Mouse (Mus musculus) right cerebral cortex, adult 2 months (tissue): ENCODE measurements around the gene Btbd17.

Experiments
- DNase-seq, 2 experiments: peaks; one replicate each; pipeline ENCODE4 v3.0.0; 2021 to 2022; ENCODE audit warnings: low spot score in 2 of 2

Btbd17 gene

GRCm38 (mm10) chr11:114764820-114765818 lies 30.6 kb downstream of the Btbd17 start, which contains the start of gene Kif19a:
Gene Kif19a, plus strand, starts transcription at chr11:114765388.
- DNase-seq: peak in 1 of 2 experiments; percentile 26

GRCm38 (mm10) chr11:114747564-114748138 lies 48.1 kb downstream of the Btbd17 start:
- no peak for DNase-seq

DNA sequence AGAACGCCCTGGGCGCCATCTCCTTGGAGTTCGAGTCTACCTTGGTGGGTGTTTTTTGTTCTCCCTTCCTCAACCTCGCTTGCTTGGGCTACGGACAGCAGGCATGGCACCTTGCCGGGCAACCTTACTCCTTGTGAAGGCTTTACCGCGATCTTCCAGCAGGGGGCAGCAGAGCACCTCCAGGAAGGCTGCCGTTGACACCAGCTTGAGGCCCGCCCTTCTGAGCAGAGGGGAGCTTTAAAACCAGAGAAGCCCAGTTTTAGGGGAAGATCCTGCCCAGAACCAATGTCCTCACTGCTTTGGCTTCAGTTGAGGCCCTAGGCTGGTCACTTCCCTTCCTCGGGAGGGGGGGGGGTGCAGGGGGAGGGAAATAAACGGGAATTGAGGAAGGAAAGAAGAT lies 50.6 kb downstream of the Btbd17 start:
- peak; percentile 94 to 96 for DNase-seq

GRCm38 (mm10) chr11:114741451-114741850 lies 54.3 kb downstream of the Btbd17 start:
- no peak for DNase-seq
